9 mouse cellular contexts compared by ENCODE assay signal in genomic region chr9:37177107-37177506, GRCm38 (mm10). TPM values are rescaled to one million over a fixed set of nuclear protein-coding genes. Genes with fewer than 3 reads are reported as not detected.
DNase-seq lines count a peak whose midpoint lies in the region; TF ChIP-seq lines count a peak whose summit lies in the region.
"Had no signal": no experiment of that assay in that cellular context is flagged by ENCODE, and none has a peak within 500 bp of the region (broad histone marks: within the 10 kb centered on the region; RNA-seq: fewer than 3 reads in every experiment).

No protein-coding gene starts in this region.

- H3K4me3 ChIP-seq in C2C12 (ENCODE audit: insufficient read depth, poor library complexity, severe bottlenecking) = no peak overlapping the region
- H3K4me3 ChIP-seq in embryonic facial prominence, embryonic 10.5 days = no peak overlapping the region
- H3K4me3 ChIP-seq in olfactory bulb, adult 2 months (ENCODE audit: insufficient read depth, low read depth, low read length) = no peak overlapping the region
- H3K4me3 ChIP-seq: heart, embryonic 13.5 days had no signal

- H3K79me2 ChIP-seq in C2C12 (ENCODE audit: control insufficient read depth, insufficient read depth) = no peaks in the 10 kb centered on the region

- no peaks in the 10 kb centered on the region for H3K9me3 ChIP-seq in embryonic facial prominence, embryonic 10.5 days
- H3K9me3 ChIP-seq: heart, embryonic 13.5 days had no signal

- under 1% methylated on average over 5 of the region's 5 CpGs for WGBS in embryonic facial prominence, embryonic 10.5 days
- WGBS in olfactory bulb, adult 2 months = 11% methylated on average over 5 of the region's 5 CpGs

- no peak for TF ChIP-seq POLR2A in olfactory bulb, adult 2 months (IDR thresholded peaks at IDR 0.05; ENCODE audit: insufficient read depth, low read depth, low read length)

- peak; percentile 56 for TF ChIP-seq CTCF in C2C12 (IDR thresholded peaks at IDR 0.05; ENCODE audit: control insufficient read depth, insufficient read depth, insufficient read length)
- TF ChIP-seq CTCF in olfactory bulb, adult 2 months (IDR thresholded peaks at IDR 0.05; ENCODE audit: insufficient read depth, low read depth, low read length) = peak; percentile 92

- H3K27ac ChIP-seq in embryonic facial prominence, embryonic 10.5 days (replicated peaks) = 0 out of 2 replicates have a peak overlapping the region, but pooled peaks have one; percentile 1
- no peak overlapping the region for H3K27ac ChIP-seq in olfactory bulb, adult 2 months (ENCODE audit: insufficient read depth, low read depth, low read length)
- H3K27ac ChIP-seq: heart, embryonic 13.5 days had no signal

- H3K36me3 ChIP-seq in C2C12 (ENCODE audit: control insufficient read depth, insufficient read depth) = no peaks in the 10 kb centered on the region
- no peaks in the 10 kb centered on the region for H3K36me3 ChIP-seq in embryonic facial prominence, embryonic 10.5 days (replicated peaks)
- H3K36me3 ChIP-seq: heart, embryonic 13.5 days had no signal

- H3K79me3 ChIP-seq in C2C12 (ENCODE audit: low read depth) = no peaks in the 10 kb centered on the region

- DNase-seq in adrenal gland, adult 18-20 months (ENCODE audit: low spot score in 2 of 2) = peak; percentile 41 to 54
- DNase-seq in embryonic facial prominence, embryonic 10.5 days (ENCODE audit: low spot score) = peak; percentile 77
- DNase-seq in heart, adult 8-10 months (ENCODE audit: low spot score) = peak; percentile 20
- DNase-seq in kidney, postnatal 14 days = peak; percentile 70
- DNase-seq in lung, adult 18-20 months = peak; percentile 28 to 40
- peak; percentile 17 for DNase-seq in testis, postnatal 14 days (ENCODE audit: low spot score)

- H3ac ChIP-seq in C2C12 (ENCODE audit: control insufficient read depth, insufficient read length, low read depth) = no peak overlapping the region

- peaks cover 9% of the 10 kb centered on the region for H3K27me3 ChIP-seq in C2C12 (ENCODE audit: control insufficient read depth, insufficient read depth, insufficient read length)
- peaks cover 45% of the 10 kb centered on the region for H3K27me3 ChIP-seq in embryonic facial prominence, embryonic 10.5 days (replicated peaks; ENCODE audit: low read depth, poor library complexity, severe bottlenecking)

- H3K4me1 ChIP-seq in embryonic facial prominence, embryonic 10.5 days = peaks cover 41% of the 10 kb centered on the region
- peaks cover 10% of the 10 kb centered on the region; the same call in 1 of the 2 replicates for H3K4me1 ChIP-seq in olfactory bulb, adult 2 months (ENCODE audit: control insufficient read depth, insufficient read depth, low read length)

TF ChIP-seq in C2C12, 6 proteins besides CTCF, POLR2A, EP300 and RAD21:
- TF ChIP-seq FOSL1 (IDR thresholded peaks at IDR 0.05; ENCODE audit: insufficient read depth, low read length, poor library complexity, severe bottlenecking) (no peak), CEBPB (IDR thresholded peaks at IDR 0.05; ENCODE audit: low read depth) (no peak), MYOD1 (IDR thresholded peaks at IDR 0.05; ENCODE audit: control insufficient read depth, insufficient read length, low read depth) (no peak), MYOG (IDR thresholded peaks at IDR 0.05; ENCODE audit: control insufficient read depth, extremely low read depth, insufficient read length) (no peak), USF1 (IDR thresholded peaks at IDR 0.05; ENCODE audit: low read depth) (no peak), MAX (IDR thresholded peaks at IDR 0.05) (no peak)

RNA-seq across cellular contexts. Expression of gene Pknox2, which starts 29.9 kb away (rescaled TPM):
- polyA plus RNA-seq in C2C12 (2012; fragmentation: generic; extraction: Trizol) = 8.5 TPM
- 1 to 10 TPM; 2.0 to 3.5 TPM for total RNA-seq in adrenal gland, adult 18-20 months (2021)
- 32.7 and 33.0 TPM in 2 replicates for polyA plus RNA-seq in embryonic facial prominence, embryonic 10.5 days (2016; fragmentation: Nextera tagmentation; extraction: Ambion mirVana)
- 1 to 10 TPM; 8.3 to 10.0 (median 9.8) TPM for total RNA-seq in heart, adult 8-10 months (2022)
- polyA plus RNA-seq in olfactory bulb, adult 2 months (2012; ENCODE audit: insufficient read depth, insufficient read length, low replicate concordance, missing spikeins) = not detected in 2 replicates

RNA-seq across cellular contexts. Expression of gene Tmem218, which starts 30.9 kb away (rescaled TPM):
- 3.4 TPM for polyA plus RNA-seq in C2C12 (2012; fragmentation: generic; extraction: Trizol)
- total RNA-seq in adrenal gland, adult 18-20 months (2021) = 1 to 10 TPM; 5.0 to 5.6 TPM
- polyA plus RNA-seq in embryonic facial prominence, embryonic 10.5 days (2016; fragmentation: Nextera tagmentation; extraction: Ambion mirVana) = 10.2 and 10.8 TPM in 2 replicates
- 1 to 10 TPM; 7.5 to 8.7 (median 8.2) TPM for total RNA-seq in heart, adult 8-10 months (2022)
- not detected in 2 replicates for polyA plus RNA-seq in olfactory bulb, adult 2 months (2012; ENCODE audit: insufficient read depth, insufficient read length, low replicate concordance, missing spikeins)

Comparison
In these comparisons a context has a peak if more than half of its experiments do, and no peak if none do; other contexts are left out.
1. DNase-seq: peak in every context shown above with its lines; median percentile 77 in embryonic facial prominence, embryonic 10.5 days; 70 in kidney, postnatal 14 days; 48 in adrenal gland, adult 18-20 months; 34 in lung, adult 18-20 months; 20 in heart, adult 8-10 months; 17 in testis, postnatal 14 days.